Mouse (Mus musculus) bone marrow, adult 2 months (tissue): ENCODE measurements at regions not wholly inside any gene's neighbourhood (a gene's known extent, or its start where the extent isn't known, plus 50 kb on each side); places are given as distances from the start of the nearest gene placed in this dataset.

Experiments used
- H3K27ac ChIP-seq: fragments of 200-500 bp; 2 replicates; pipeline ENCODE4 v1.5.1; 2012; ENCODE audit warnings: low read depth, mild to moderate bottlenecking, control low read depth, inconsistent platforms, low read length; ENCODE audit not compliant: control insufficient read depth, poor library complexity, insufficient read depth
- H3K4me1 ChIP-seq: fragments of 200-500 bp; 2 replicates; pipeline ENCODE4 v1.6.1; 2011; ENCODE audit warnings: low read length; ENCODE audit not compliant: control insufficient read depth, insufficient read depth
- H3K4me3 ChIP-seq: fragments of 200-500 bp; replicated peaks from 2 replicates; pipeline ENCODE3; 2011; ENCODE audit warnings: mild to moderate bottlenecking, low read depth, low read length, control low read depth; ENCODE audit not compliant: control insufficient read depth
- CTCF ChIP-seq: fragments of 200-500 bp; IDR thresholded peaks from 2 replicates; pipeline ENCODE4 v1.5.1; 2011; ENCODE audit warnings: low read length, control low read depth; ENCODE audit not compliant: control insufficient read depth, insufficient read depth
- POLR2A ChIP-seq: fragments of 200-500 bp; IDR thresholded peaks from 2 replicates; pipeline ENCODE4 v1.6.1; 2011; ENCODE audit warnings: low read depth, mild to moderate bottlenecking, control low read depth, low read length, borderline replicate concordance; ENCODE audit not compliant: control insufficient read depth
- WGBS: fragments of 180-500 bp; shearing (Covaris S2); methylation state at CpG from one replicate; pipeline ENCODE4 v1.1.7; 2018; 5-methylcytosine and 5-hydroxymethylcytosine counted together

- H3K4me1 ChIP-seq = no peaks in the 10 kb centered on the region
- 54% methylated on average over 4 of the region's 4 CpGs for WGBS
- no peak overlapping the region for H3K27ac ChIP-seq
- TF ChIP-seq CTCF (no peak), POLR2A (no peak)
- no peak overlapping the region for H3K4me3 ChIP-seq
These were observed 398.6 kb upstream of the Cdh4 start for GRCm38 (mm10) chr2:179043671-179044070.

GRCm38 (mm10) chr2:179045361-179045760 is 396.9 kb upstream of the Cdh4 start:
- Histone ChIP-seq H3K4me3 (no peak overlapping the region), H3K27ac (no peak overlapping the region), H3K4me1 (no peaks in the 10 kb centered on the region)
- no peak for TF ChIP-seq CTCF
- no peak for TF ChIP-seq POLR2A
- WGBS = 75% methylated on average over 1 of the region's 1 CpGs

GRCm38 (mm10) chr2:179054441-179054840 is 387.8 kb upstream of the Cdh4 start:
- no peak for TF ChIP-seq CTCF
- no peak for TF ChIP-seq POLR2A
- WGBS = 70% methylated on average over 8 of the region's 8 CpGs
- no peak overlapping the region for H3K27ac ChIP-seq
- H3K4me1 ChIP-seq = no peaks in the 10 kb centered on the region
- H3K4me3 ChIP-seq = no peak overlapping the region

GRCm38 (mm10) chr2:179064616-179065015 is 377.6 kb upstream of the Cdh4 start:
- H3K27ac ChIP-seq = no peak overlapping the region
- TF ChIP-seq CTCF (no peak), POLR2A (no peak)
- H3K4me3 ChIP-seq = no peak overlapping the region
- H3K4me1 ChIP-seq = no peaks in the 10 kb centered on the region
- WGBS = 49% methylated on average over 8 of the region's 8 CpGs

GRCm38 (mm10) chr2:179069520-179069919 is 372.7 kb upstream of the Cdh4 start:
- Histone ChIP-seq H3K27ac (no peak overlapping the region), H3K4me1 (no peaks in the 10 kb centered on the region), H3K4me3 (no peak overlapping the region)
- TF ChIP-seq POLR2A = no peak
- WGBS = 69% methylated on average over 6 of the region's 6 CpGs

GRCm38 (mm10) chr2:179070346-179070745 is 371.9 kb upstream of the Cdh4 start:
- Histone ChIP-seq H3K27ac (no peak overlapping the region), H3K4me1 (no peaks in the 10 kb centered on the region), H3K4me3 (no peak overlapping the region)
- TF ChIP-seq POLR2A (no peak), CTCF (no peak)
- 27% methylated on average over 1 of the region's 1 CpGs for WGBS

GRCm38 (mm10) chr2:179080462-179081274 is 361.6 kb upstream of the Cdh4 start:
- H3K4me3 ChIP-seq = no peak overlapping the region
- H3K27ac ChIP-seq = no peak overlapping the region
- WGBS = 45% methylated on average over 13 of the region's 13 CpGs
- no peaks in the 10 kb centered on the region for H3K4me1 ChIP-seq
- TF ChIP-seq CTCF (no peak), POLR2A (no peak)

GRCm38 (mm10) chr2:179086915-179087314 is 355.3 kb upstream of the Cdh4 start:
- H3K4me3 ChIP-seq = no peak overlapping the region
- no peaks in the 10 kb centered on the region for H3K4me1 ChIP-seq
- 35% methylated on average over 9 of the region's 9 CpGs for WGBS
- TF ChIP-seq CTCF (no peak), POLR2A (no peak)
- no peak overlapping the region for H3K27ac ChIP-seq

- H3K4me1 ChIP-seq = no peaks in the 10 kb centered on the region
- H3K27ac ChIP-seq = no peak overlapping the region
- TF ChIP-seq POLR2A (no peak), CTCF (no peak)
- 70% methylated on average over 3 of the region's 3 CpGs for WGBS
- no peak overlapping the region for H3K4me3 ChIP-seq
These were observed 350.8 kb upstream of the Cdh4 start for GRCm38 (mm10) chr2:179091480-179091879.
